Mouse (Mus musculus) thymus, postnatal 0 days (tissue): ENCODE data around the gene Syn3. TPM values are rescaled to one million over a fixed set of nuclear protein-coding genes. Genes with fewer than 3 reads are reported as not detected.

Source experiments
- DNase-seq: peaks from one replicate; pipeline ENCODE4 v3.0.0-alpha.2; 2015; ENCODE audit warnings: low spot score
- polyA plus RNA-seq: library from polyadenylated mRNA; unstranded; fragments of >200 nt; fragmentation: Nextera tagmentation; extraction: Ambion mirVana; gene quantifications from 2 replicates; pipeline ENCODE4 v1.2.1, GENCODE M21; 2015

The Syn3 gene
- polyA plus RNA-seq, 1 experiment from 2014 or later, result 0.98 TPM

DNA sequence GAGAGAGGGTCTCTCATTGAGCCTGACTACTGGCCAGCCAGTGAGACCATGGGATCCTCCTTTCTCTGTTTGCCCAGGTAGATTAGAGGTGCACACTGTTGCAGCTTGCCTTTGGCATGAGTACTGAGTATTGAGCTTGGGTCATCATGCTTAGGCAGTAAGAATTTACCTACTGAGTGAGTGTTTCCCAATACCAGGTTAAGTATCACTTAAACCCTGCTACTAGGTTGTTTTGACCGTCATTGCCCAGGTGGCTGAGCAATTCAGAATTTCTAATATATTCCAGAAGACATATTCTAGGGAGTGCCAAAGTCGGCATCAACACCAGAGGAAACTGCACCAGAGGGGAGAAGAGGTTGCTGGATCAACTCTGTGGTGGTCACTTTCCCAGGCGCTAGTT is 273.2 kb downstream of the Syn3 start:
- no peak for DNase-seq

DNA sequence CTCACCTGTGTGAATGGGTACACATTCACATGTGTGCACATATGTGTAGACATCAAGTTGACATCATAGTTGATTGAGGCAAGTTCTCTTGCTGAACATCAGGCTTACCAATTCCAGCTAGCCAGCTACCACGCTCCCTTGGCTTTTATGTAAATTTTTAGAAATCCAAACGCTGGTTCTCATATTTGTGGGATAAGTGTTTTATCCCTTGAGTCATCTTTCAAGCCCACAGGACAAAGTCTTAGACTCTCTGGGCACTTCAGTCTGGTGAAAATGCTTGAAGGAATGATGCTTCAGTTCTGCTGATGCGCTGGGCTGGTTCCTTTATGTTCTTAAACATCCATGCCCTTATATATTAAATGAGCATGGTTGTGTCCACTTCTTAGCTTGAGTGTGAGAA is 279.7 kb downstream of the Syn3 start:
- no peak for DNase-seq

- no peak for DNase-seq
Observed at GRCm38 (mm10) chr10:86216836-86217235, 281.9 kb downstream of the Syn3 start.

DNA sequence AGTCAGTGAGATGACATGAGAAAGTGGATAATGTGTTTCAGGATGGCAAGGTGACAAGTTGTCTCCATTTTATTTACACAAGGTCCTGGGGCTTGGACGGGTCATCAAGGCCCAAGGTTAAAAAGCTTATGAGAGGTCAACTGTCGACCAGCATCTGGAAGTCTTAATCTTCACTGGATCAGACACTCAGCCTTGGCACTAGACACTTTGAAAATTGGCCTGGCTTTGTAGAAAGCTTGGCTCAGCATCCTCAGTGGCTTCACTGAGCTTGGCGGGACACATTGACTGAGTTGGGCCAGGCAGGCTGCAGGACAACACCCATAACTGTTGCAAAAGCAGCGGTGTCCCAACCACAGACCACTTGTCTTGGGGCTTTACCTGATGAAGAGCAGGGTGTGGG is 286.6 kb downstream of the Syn3 start:
- no peak for DNase-seq

- no peak for DNase-seq
Observed at GRCm38 (mm10) chr10:86203915-86204314, 294.8 kb downstream of the Syn3 start.

DNA sequence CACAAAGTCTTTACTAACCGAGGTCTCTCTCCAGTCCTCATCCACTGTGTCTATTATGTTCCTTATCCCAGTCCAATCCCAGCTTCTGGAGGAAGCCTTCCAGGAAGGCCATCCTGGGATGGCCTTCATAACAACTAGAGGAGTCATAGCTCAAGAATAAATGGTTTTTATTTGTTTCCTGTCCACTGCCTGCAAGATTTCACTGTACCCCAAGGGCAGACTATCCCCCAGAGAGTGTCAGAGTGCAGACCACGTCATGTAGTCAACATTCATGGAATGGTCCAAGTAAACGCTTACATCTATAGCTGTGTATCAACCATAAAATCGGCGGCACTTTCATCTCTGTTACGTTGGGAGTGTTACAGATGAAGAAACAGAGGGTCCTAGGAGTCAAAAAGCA is 295.5 kb downstream of the Syn3 start:
- DNase-seq, result no peak

- DNase-seq, result no peak
Observed at GRCm38 (mm10) chr10:86201826-86202225, 296.9 kb downstream of the Syn3 start.

DNA sequence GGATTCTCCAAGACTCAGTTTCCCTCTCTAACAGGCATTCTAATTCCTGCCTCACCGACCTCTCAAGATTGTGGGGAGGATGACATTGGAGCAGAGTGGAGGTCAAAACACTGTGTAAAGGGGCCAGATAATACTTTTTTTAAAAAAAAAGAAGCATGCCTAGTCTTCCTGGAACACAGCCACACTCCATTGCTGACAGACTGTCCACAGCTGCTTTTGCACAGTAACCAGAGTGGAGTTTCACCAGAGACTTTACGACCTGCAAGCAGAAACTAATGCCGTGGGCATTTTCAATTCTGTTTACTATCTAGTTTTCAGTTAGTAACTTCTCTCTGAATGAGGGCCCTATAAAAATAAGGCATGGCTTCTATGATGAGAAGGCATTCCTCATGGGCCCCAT is 297.7 kb downstream of the Syn3 start:
- DNase-seq, result no peak

DNA sequence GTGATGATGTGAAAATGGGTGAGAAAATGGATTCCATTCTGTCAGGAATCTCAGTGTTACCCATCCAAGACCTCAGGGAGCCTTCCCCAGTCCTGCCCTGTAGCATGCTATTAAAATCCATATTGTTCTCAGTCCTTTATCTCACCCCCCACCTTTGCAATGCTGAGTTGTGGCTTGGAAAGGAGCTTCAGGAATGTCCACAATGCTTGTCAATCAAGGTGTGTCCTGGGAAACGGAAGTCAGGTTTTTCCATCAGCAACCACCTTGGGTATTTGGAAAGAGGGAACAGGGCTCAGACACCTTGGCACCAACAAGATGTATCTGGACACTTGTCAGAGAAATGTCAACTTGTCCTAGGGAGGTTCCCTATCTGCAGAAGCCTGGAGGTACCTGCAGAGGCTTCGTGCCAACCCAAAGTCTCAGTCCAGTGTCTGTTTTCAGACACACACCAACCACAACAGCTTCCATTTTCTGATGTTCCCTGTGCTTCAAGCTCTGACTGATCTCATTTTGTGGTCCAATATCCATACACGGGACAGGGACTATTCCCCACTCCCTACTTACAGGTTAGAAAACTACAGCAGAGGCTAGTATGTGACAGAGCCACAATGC is 302.2 kb downstream of the Syn3 start:
- DNase-seq, result no peak

DNA sequence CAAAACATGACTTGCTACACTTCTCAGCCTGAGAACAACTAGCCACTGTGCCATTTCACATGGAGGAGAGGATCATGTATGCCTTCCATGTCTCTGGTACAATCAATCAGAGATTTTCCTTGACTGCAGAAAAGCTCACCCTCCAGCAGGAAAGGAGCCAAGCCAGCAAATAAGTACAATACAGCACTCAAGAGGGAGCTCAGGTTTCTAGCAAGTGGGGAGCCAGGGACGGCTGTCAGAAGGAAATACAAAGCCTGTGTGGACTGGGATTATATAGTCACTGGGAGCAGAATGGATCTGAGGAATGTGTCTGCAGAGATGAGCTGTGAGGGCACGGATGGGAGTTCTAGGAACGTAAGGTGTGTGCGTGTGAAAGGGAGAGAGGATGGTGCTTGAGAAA is 304.0 kb downstream of the Syn3 start:
- no peak for DNase-seq

DNA sequence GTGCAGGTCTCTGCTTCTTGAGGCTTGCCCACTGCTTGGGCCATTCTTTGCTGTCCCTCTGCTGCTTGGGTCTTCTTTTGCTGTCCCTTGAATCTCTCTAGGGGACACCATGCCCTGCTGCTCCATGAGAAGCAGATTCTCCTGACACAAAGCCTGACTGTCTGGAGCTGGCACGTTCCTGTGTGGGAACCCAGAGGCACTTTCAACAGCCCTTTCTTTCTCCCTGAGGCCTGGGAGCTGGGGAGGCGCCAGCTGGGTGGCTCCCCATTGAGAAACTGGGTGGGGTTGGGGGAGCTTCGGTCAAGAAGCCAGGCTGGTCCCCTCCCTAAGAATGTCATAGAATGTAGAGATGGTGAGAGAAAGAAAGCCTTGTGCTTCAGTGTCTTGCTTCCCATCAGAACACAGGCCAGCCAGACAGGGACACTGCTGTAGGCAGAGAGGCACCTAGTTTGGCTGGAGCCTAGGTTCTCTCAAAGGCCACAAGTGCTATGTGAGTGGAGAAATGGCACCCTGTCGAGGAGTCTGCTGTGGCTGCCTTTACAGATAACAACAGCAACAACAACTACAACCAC is 304.7 kb downstream of the Syn3 start:
- no peak for DNase-seq

GRCm38 (mm10) chr10:86188614-86189013 is 310.1 kb downstream of the Syn3 start:
- no peak for DNase-seq

DNA sequence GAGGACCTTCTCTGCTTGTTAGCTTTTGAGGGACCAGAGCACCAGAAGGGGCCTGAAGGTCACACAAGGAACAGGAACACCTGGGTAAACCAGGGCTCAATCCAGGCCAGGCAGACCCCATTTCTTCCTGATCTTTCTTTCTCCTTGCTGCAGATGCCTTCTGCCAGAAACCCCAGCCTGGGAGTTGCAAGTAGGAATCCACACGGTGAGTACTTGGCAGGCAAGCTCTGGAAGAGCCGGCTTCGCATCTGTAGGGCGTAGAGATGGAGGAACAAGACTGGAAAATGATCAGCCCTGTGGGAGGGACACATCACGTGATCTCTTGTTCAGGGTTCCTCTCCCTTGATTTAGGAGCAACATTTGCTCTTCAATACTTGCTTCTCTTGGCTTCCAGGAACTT is 310.8 kb downstream of the Syn3 start:
- no peak for DNase-seq

DNA sequence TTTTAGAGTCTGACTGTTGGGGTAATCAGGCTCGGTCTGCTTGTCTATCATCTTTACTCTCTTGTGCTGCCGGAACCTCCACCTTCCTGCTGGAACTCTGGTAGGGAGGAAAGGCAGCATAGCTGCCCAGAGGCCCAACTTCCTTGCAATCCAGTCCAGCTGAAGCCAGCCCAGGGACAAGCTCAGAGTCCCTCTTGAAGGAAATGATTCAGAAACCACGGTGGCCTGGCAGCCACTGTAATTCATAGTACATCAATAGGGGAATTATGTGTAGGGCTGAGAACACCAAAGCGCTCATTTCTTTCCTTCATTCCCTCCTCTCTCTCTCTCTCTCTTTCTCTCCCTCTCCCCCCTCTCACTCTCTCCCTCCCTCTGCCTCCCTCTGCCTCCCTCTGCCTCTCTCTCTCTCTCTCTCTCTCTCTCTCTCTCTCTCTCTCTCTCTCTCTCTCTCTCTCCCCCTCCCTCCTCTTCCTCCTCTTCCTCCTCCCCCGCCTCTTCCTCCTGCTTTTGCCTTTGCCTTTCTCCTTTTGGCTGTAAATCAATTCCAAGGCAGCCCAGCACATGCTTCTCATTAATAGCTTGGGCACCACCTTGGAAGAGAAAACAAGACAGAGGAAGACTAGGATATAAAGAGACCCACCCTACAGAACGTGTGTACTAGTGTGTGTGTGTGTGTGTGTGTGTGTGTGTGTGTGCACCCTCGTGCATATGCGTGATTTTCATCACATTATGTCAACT is 315.4 kb downstream of the Syn3 start:
- DNase-seq, result no peak

- DNase-seq, result peak; percentile 56
Observed at GRCm38 (mm10) chr10:86182183-86182805, 316.4 kb downstream of the Syn3 start.

DNA sequence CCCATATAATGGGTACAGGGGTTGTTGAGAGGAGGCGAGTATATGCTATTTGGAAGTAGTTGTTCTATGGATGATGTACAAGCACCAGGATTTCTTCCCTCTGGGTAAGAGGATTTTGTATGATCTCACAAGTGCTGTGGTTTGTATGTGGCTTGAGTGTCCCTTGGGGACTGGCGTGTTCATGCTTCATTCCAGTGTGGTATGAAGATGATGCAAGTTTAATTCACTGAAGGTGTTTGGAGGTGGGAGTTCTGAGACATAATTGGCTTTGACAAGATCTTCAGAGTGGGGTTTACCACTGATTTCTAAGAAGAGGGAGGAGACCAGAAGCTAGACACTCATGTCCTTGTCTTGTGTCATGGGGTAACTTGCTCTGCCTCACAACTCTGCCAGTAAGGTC is 322.3 kb downstream of the Syn3 start:
- no peak for DNase-seq

GRCm38 (mm10) chr10:86174017-86174416 is 324.7 kb downstream of the Syn3 start:
- DNase-seq, result no peak

- no peak for DNase-seq
Observed at GRCm38 (mm10) chr10:86173284-86173683, 325.4 kb downstream of the Syn3 start.

DNA sequence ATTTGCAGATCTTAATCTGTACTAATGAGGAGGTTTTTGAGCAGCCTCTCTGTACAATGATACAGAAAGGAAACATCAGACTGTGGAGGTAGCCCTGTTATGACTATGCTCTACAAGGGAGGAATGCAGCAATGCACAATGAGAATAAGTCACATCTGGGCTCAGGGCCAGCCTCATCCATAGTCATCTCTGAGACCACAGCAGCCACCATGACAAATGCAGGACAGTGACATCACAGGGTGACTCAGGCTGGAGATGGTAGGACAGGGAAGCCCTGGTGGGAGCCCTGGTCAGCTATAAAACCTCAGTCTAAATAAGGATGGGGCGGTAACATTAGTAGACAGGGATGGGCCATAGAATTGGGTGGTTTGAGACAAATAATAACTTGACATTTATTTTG is 327.4 kb downstream of the Syn3 start:
- DNase-seq, result no peak

- no peak for DNase-seq
Observed at GRCm38 (mm10) chr10:86168084-86168483, 330.6 kb downstream of the Syn3 start.

DNA sequence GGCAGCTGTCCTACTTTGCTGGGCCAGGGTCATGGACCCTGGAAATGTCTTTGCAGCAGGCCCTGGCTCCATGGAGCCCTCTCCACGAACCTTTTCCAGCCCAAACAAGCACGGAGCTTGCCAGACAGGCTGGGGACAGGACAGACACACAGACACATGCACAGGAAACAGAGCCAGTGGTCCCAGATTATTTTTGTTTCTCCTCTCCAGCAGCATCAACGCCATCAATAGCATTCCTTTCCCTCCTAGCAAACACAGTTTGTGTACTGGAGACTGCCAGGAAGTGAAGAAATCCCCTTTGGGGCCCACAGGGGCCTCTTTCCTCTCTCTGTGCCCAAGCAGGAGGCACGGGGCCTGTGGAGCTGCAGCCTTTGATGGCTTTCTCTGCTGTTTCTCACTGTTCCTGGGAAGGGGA is 331.8 kb downstream of the Syn3 start:
- peak; percentile 7 for DNase-seq

DNA sequence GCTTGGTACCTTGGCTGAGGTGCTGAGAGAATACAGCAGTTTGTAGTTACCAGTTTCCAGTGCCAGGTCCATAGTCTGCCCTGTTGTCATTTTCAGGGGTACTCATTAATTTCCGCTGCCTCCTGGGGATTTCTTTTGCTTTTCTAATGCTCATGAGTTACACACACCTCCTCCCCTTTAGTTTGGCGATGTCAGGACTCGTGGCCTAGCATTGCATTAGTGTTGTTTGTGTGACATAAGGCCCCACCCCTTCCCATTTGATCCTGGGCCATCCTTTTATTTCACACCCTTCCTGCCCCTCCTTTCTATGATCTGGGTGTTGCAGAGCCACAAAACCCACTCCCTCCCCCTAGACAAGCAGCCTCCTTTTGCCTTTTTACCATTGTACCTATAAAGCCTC is 334.6 kb downstream of the Syn3 start:
- DNase-seq, result no peak
